Mouse (Mus musculus) liver, postnatal 0 days (tissue): ENCODE measurements around the gene Dhx8. TPM values are rescaled to one million over a fixed set of nuclear protein-coding genes. Genes with fewer than 3 reads are reported as not detected.
A peak's percentile ranks its signal among the peaks of the same experiment; 100 is the strongest.

Source experiments
- ATAC-seq: fragments of 200-750 bp; cut with Nextera tagmentation; 2 replicates; pipeline ENCODE4 v1.8.0; 2017; ENCODE audit warnings: mild to moderate bottlenecking, moderate library complexity
- DNase-seq: peaks from one replicate; pipeline ENCODE4 v3.0.0-alpha.2; 2016
- H3K27ac ChIP-seq: fragments of 300-500 bp; sonication (generic); 2 replicates; pipeline ENCODE4 v1.5.1; 2014; ENCODE audit warnings: antibody characterized with exemption, moderate library complexity, mild to moderate bottlenecking, low read depth
- H3K27me3 ChIP-seq: fragments of 300-500 bp; sonication (generic); 2 replicates; pipeline ENCODE4 v1.6.1; 2014; ENCODE audit warnings: low read length, control low read depth, mixed read lengths; ENCODE audit not compliant: insufficient read depth
- H3K36me3 ChIP-seq: fragments of 300-500 bp; sonication (generic); replicated peaks from 2 replicates; pipeline ENCODE4 v1.6.1; 2014; ENCODE audit warnings: mild to moderate bottlenecking, control low read depth, low read length, moderate library complexity, mixed read lengths; ENCODE audit not compliant: insufficient read depth
- H3K4me1 ChIP-seq: fragments of 300-500 bp; sonication (generic); 2 replicates; pipeline ENCODE4 v1.6.1; 2014; ENCODE audit warnings: antibody characterized with exemption, mild to moderate bottlenecking, control low read depth; ENCODE audit not compliant: insufficient read depth
- H3K4me2 ChIP-seq: fragments of 300-500 bp; sonication (generic); 2 replicates; pipeline ENCODE4 v1.6.1; 2014; ENCODE audit warnings: low read depth, mild to moderate bottlenecking, low read length, moderate library complexity, mixed read lengths
- H3K4me3 ChIP-seq: fragments of 300-500 bp; sonication (generic); 2 replicates; pipeline ENCODE4 v1.5.1; 2014; ENCODE audit warnings: low read depth, low read length
- H3K9ac ChIP-seq: fragments of 300-500 bp; sonication (generic); replicated peaks from 2 replicates; pipeline ENCODE4 v1.6.1; 2014; ENCODE audit warnings: mild to moderate bottlenecking, moderate library complexity
- H3K9me3 ChIP-seq: fragments of 300-500 bp; sonication (generic); 2 replicates; pipeline ENCODE4 v1.6.1; 2016; ENCODE audit warnings: mild to moderate bottlenecking, control low read depth, low read length, mixed read lengths
- CTCF ChIP-seq: sonication (generic); IDR thresholded peaks from 2 replicates; pipeline ENCODE4 v1.5.1; 2016; ENCODE audit warnings: antibody characterized with exemption, low read depth
- EP300 ChIP-seq: IDR thresholded peaks from 2 replicates; pipeline ENCODE4 v1.6.1; 2016; ENCODE audit warnings: antibody characterized with exemption, low read depth, mild to moderate bottlenecking
- WGBS: fragments of 180-500 bp; shearing (Covaris S2); extraction: QIAGEN DNeasy Blood & Tissue Kit; methylation state at CpG from one replicate; pipeline ENCODE4 v1.1.7; 2014; ENCODE audit not compliant: insufficient replicate concordance; 5-methylcytosine and 5-hydroxymethylcytosine counted together
- polyA plus RNA-seq: library from polyadenylated mRNA; unstranded; fragments of >200 nt; fragmentation: Nextera tagmentation; extraction: Ambion mirVana; gene quantifications from 2 replicates; pipeline ENCODE4 v1.2.1, GENCODE M21; 2015

Dhx8 gene
- polyA plus RNA-seq, 1 experiment from 2014 or later, result 12.9 TPM

DNA sequence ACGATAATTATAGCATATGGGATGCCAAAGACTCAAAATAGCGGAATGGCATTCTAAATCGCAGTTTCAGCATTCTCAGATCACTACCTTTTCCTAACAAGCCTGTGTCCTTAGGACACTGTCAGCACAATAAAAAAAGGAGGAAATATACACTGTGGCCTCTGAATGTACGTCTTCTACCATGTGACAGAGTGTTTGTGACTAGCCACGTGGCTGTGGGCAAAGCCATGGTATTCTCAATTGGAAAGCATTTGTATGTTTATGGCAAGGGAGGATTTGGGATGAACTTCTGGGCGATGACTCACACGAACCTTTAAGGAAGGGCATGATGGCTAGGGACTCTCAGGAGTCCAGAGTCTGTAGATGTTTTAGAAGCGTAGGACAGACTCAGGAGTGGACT is 7.7 kb upstream of the Dhx8 start:
- Histone ChIP-seq H3K4me1 (no peaks in the 10 kb centered on the region), H3K27ac (no peak overlapping the region), H3K9me3 (no peaks in the 10 kb centered on the region), H3K27me3 (no peaks in the 10 kb centered on the region), H3K4me2 (no peak overlapping the region), H3K4me3 (no peak overlapping the region), H3K36me3 (no peaks in the 10 kb centered on the region), H3K9ac (no peak overlapping the region)
- ATAC-seq, result 0 out of 2 replicates have a peak, but pooled peaks have one; percentile 23
- no peak for DNase-seq
- WGBS, result 60% methylated on average over 8 of the region's 8 CpGs
- TF ChIP-seq EP300 (no peak), CTCF (no peak)

DNA sequence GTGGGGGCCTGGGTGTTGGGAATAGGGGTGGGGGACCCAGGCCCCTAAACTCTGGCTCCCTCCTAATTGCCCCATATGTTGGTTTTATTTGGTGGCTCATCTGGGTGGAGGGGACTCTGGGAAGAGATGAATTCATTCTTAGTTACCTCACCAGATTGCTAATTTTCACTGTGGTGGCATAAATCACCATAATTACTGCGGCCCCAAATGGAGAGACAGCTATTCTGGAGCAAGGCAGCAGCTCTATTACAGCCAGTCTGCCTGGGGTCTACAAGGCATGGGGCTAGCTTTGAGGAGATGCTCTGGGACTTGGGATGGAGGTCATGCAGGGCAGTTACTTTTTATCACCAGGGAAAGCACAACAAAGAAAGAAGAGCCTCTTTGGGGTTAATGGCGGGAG is 6.0 kb upstream of the Dhx8 start:
- Histone ChIP-seq H3K27me3 (no peaks in the 10 kb centered on the region), H3K36me3 (no peaks in the 10 kb centered on the region), H3K9me3 (no peaks in the 10 kb centered on the region), H3K27ac (no peak overlapping the region), H3K9ac (no peak overlapping the region), H3K4me1 (no peaks in the 10 kb centered on the region), H3K4me2 (no peak overlapping the region), H3K4me3 (no peak overlapping the region)
- 70% methylated on average over 2 of the region's 2 CpGs for WGBS
- ATAC-seq (no peak), DNase-seq (no peak)
- no peak for TF ChIP-seq CTCF
- TF ChIP-seq EP300, result no peak

DNA sequence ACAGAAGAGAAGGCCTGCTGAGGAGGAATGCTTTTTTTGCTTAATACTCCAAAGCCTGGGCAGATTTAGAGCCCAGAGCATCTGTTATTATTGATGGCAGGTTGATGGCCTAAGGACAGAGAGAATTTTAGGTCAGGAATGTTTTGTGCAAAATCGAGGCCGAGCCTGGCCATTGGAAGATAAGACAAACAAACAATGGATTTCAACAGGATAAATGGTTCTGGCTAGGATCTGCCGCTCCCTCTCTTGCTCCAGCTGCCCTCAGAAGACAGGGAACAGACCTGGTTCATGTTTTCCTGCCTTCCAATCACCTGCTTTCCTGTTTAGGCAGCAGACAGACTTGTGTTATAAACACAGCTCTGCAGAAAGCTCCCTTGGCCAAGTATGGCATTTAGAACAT is 3.4 kb upstream of the Dhx8 start:
- no peaks in the 10 kb centered on the region for H3K9me3 ChIP-seq
- no peaks in the 10 kb centered on the region for H3K36me3 ChIP-seq
- no peak overlapping the region for H3K4me2 ChIP-seq
- ATAC-seq (no peak), DNase-seq (no peak)
- H3K4me3 ChIP-seq, result no peak overlapping the region
- H3K4me1 ChIP-seq, result peaks cover 3% of the 10 kb centered on the region
- H3K27ac ChIP-seq, result no peak overlapping the region
- H3K27me3 ChIP-seq, result no peaks in the 10 kb centered on the region
- 35% methylated on average over 3 of the region's 3 CpGs for WGBS
- TF ChIP-seq CTCF, result no peak
- no peak for TF ChIP-seq EP300
- no peak overlapping the region for H3K9ac ChIP-seq

DNA sequence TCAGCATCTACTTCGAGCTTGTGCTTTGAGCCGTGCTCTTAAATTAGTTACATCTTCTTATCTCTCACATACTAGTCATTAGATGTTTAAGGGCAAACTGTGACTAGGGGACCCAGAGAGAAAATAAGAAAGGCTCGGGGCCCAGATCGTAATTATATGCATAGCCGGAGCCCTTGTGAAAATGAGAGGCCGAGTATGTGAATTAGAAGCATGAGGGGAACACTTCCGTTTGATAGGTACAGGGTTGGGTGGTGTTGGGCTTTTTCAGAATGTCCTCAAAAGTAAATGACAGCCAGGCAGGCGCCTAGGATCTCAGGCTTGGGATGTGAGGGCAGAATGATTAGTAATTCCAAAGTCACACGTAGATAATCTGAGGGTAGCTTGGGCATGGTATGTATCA is 877 bp downstream of the Dhx8 start:
- Histone ChIP-seq H3K9ac (peak overlapping the region; percentile 81), H3K36me3 (peaks cover 28% of the 10 kb centered on the region), H3K9me3 (no peaks in the 10 kb centered on the region), H3K27ac (peak overlapping the region; percentile 78), H3K27me3 (no peaks in the 10 kb centered on the region), H3K4me2 (peak overlapping the region; percentile 80), H3K4me1 (peaks cover 3% of the 10 kb centered on the region), H3K4me3 (peak overlapping the region; percentile 76)
- ATAC-seq (no peak), DNase-seq (no peak)
- no peak for TF ChIP-seq CTCF
- no peak for TF ChIP-seq EP300
- WGBS, result 25% methylated on average over 9 of the region's 9 CpGs

DNA sequence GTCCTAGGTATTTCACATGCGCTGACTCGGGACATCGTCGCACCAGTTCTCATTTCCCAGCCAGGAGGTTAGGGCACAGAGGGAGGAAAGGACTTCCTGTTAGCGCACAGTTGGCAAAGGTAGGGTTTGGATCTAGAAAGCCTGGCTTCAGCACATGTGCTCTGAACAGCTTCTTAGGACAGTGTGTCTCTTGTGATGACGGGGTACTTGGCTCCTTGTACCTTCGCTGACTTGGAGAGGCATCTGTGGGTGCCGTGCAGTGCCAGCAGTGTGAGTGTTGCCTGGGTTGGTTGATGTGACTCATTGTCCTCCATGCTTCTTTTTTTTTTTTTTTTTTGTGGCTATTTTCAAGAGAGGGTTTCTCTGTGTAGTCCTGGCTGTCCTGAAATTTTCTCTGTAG is 23.9 kb downstream of the Dhx8 start:
- Histone ChIP-seq H3K4me2 (no peak overlapping the region), H3K27me3 (no peaks in the 10 kb centered on the region), H3K9ac (no peak overlapping the region), H3K27ac (no peak overlapping the region), H3K4me3 (no peak overlapping the region), H3K4me1 (no peaks in the 10 kb centered on the region), H3K9me3 (no peaks in the 10 kb centered on the region), H3K36me3 (peaks cover 80% of the 10 kb centered on the region)
- WGBS, result 97% methylated on average over 8 of the region's 8 CpGs
- TF ChIP-seq EP300 (no peak), CTCF (no peak)
- no peak for ATAC-seq
- no peak for DNase-seq

DNA sequence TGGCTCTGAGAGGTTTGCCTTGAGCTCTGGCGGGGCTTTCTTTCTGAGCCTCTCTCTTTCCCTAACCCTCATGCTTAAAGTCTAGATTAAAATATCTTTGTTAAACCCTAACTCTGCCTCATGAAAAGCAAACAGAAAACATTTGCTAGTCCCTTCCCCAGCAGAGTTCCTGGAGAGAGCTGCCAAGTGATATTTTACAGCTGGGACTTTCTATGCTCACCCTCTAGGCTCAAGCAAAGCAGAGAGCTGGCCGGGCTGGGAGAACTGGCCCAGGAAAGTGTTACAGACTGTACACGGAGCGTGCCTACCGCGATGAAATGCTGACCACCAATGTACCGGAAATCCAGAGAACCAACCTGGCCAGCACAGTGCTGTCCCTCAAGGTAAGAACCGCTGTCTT is 24.6 kb downstream of the Dhx8 start:
- ATAC-seq (no peak), DNase-seq (no peak)
- no peaks in the 10 kb centered on the region for H3K27me3 ChIP-seq
- TF ChIP-seq CTCF, result no peak
- WGBS, result 92% methylated on average over 8 of the region's 8 CpGs
- H3K4me1 ChIP-seq, result no peaks in the 10 kb centered on the region
- H3K4me3 ChIP-seq, result no peak overlapping the region
- no peaks in the 10 kb centered on the region for H3K9me3 ChIP-seq
- peaks cover 80% of the 10 kb centered on the region for H3K36me3 ChIP-seq
- no peak overlapping the region for H3K9ac ChIP-seq
- H3K27ac ChIP-seq, result no peak overlapping the region
- H3K4me2 ChIP-seq, result no peak overlapping the region

DNA sequence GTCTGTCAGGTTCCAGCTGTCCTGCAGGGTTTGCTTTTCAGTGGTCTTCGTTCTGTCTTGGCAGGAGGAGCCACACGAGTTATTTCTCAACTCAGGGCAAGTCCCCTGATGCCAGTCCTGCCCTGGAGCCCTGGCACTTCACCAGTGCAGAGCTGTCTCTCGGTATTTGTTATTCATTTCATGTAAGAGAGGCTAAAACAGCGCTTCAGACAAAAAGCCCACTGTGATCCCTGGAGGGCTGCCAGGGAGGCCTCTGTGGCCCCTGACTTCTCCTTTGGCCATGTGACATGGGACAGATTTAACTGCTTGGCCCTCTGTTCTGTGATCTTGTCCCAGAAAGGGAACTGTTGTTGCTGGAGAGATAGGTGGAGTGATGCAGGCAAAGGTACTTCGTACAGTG is 25.7 kb downstream of the Dhx8 start:
- H3K4me1 ChIP-seq, result no peaks in the 10 kb centered on the region
- TF ChIP-seq CTCF (no peak), EP300 (no peak)
- H3K9me3 ChIP-seq, result no peaks in the 10 kb centered on the region
- H3K9ac ChIP-seq, result no peak overlapping the region
- 84% methylated on average over 5 of the region's 5 CpGs for WGBS
- H3K27ac ChIP-seq, result no peak overlapping the region
- no peak overlapping the region for H3K4me2 ChIP-seq
- ATAC-seq, result no peak
- peaks cover 76% of the 10 kb centered on the region for H3K36me3 ChIP-seq
- H3K27me3 ChIP-seq, result no peaks in the 10 kb centered on the region
- DNase-seq, result no peak
- H3K4me3 ChIP-seq, result no peak overlapping the region
